ENCODE assay signal across 30 mouse cellular contexts in the genomic region with DNA sequence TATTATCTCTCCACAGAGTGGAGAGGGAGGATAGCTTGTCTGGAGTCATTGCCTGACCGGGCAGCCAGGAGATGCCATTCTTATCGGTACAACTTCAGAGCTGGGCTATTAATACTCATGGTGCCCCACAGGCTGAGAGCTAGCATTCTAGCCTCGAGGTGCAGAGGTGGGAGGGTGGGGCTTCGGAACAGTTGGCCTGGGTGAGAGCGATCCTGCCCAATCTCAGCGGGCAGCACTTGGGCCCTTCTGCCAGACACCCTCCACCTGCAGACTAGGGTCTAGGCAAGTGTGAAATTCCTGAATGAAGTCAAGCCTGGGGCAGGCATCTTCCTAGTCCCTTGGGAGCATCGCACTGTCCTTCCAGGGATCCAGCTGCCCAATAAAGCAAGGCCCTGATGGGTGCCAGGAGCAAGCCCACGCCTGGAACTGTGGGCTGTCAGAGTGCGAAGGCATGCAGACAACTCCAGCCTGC. TPM values are rescaled to one million over a fixed set of nuclear protein-coding genes. Genes with fewer than 3 reads are reported as not detected.
DNase-seq lines count a peak whose midpoint lies in the region; ATAC-seq and TF ChIP-seq lines count a peak whose summit lies in the region.
"Had no signal": no experiment of that assay in that cellular context is flagged by ENCODE, and none has a peak within 500 bp of the region (broad histone marks: within the 10 kb centered on the region; RNA-seq: fewer than 3 reads in every experiment).

No protein-coding gene starts in this region.

- 42% methylated on average over 9 of the region's 9 CpGs for WGBS in lung, embryonic 14.5 days
- 20% methylated on average over 9 of the region's 9 CpGs for WGBS in heart, embryonic 14.5 days

- H3K4me2 ChIP-seq in lung, embryonic 14.5 days = no peak overlapping the region
- H3K4me2 ChIP-seq in heart, embryonic 14.5 days (ENCODE audit: low read length) = peak overlapping the region; percentile 58
- H3K4me2 ChIP-seq: embryonic facial prominence, embryonic 12.5 days; limb, embryonic 12.5 days; liver, embryonic 12.5 days; stomach, embryonic 15.5 days had no signal

- no peak overlapping the region for H3K27ac ChIP-seq in lung, embryonic 14.5 days (ENCODE audit: low read depth)
- peak overlapping the region; percentile 78 to 97 for H3K27ac ChIP-seq in heart, embryonic 14.5 days (replicated peaks in 1 of 2; ENCODE audit: control insufficient read depth in 1 of 2, insufficient read depth in 1 of 2, low read depth in 2 of 2, low read length in 2 of 2)
- H3K27ac ChIP-seq: embryonic facial prominence, embryonic 12.5 days; kidney, postnatal 0 days; layer of hippocampus, adult 2 months; limb, embryonic 12.5 days; liver, embryonic 12.5 days; stomach, embryonic 15.5 days had no signal

- H3K4me3 ChIP-seq in lung, embryonic 14.5 days (ENCODE audit: low read depth, low read length) = no peak overlapping the region
- peak overlapping the region; percentile 2 to 22; a peak in 3 of 4 replicates for H3K4me3 ChIP-seq in heart, embryonic 14.5 days (ENCODE audit: control insufficient read depth in 1 of 2, insufficient read depth in 1 of 2, low read depth in 1 of 2, low read length in 2 of 2)
- H3K4me3 ChIP-seq: embryonic facial prominence, embryonic 12.5 days; layer of hippocampus, adult 2 months; limb, embryonic 12.5 days; liver, embryonic 12.5 days; megakaryocyte, embryonic 14.5 days; stomach, embryonic 15.5 days had no signal

- no peaks in the 10 kb centered on the region; the same call in 1 of the 2 replicates for H3K4me1 ChIP-seq in lung, embryonic 14.5 days (ENCODE audit: insufficient read depth)
- peaks cover 10 to 42% of the 10 kb centered on the region in 2 experiments for H3K4me1 ChIP-seq in heart, embryonic 14.5 days (ENCODE audit: control insufficient read depth in 2 of 2, insufficient read depth in 2 of 2, low read length in 2 of 2)
- H3K4me1 ChIP-seq: embryonic facial prominence, embryonic 12.5 days had no signal

- 0 out of 2 replicates have a peak, but pooled peaks cover 2% of the 10 kb centered on the region for H3K9me3 ChIP-seq in lung, embryonic 14.5 days (ENCODE audit: low read depth, low read length)
- H3K9me3 ChIP-seq in heart, embryonic 14.5 days (ENCODE audit: control insufficient read depth, low read length) = no peaks in the 10 kb centered on the region
- H3K9me3 ChIP-seq: embryonic facial prominence, embryonic 12.5 days; stomach, embryonic 15.5 days had no signal

- H3K9ac ChIP-seq in lung, embryonic 14.5 days = no peak overlapping the region
- H3K9ac ChIP-seq in heart, embryonic 14.5 days (ENCODE audit: low read length) = peak overlapping the region; percentile 64
- H3K9ac ChIP-seq: embryonic facial prominence, embryonic 12.5 days; limb, embryonic 12.5 days; liver, embryonic 12.5 days; stomach, embryonic 15.5 days had no signal

- no peaks in the 10 kb centered on the region for H3K27me3 ChIP-seq in lung, embryonic 14.5 days (ENCODE audit: insufficient read depth, low read length)
- no peaks in the 10 kb centered on the region for H3K27me3 ChIP-seq in heart, embryonic 14.5 days (ENCODE audit: control insufficient read depth, insufficient read depth, low read length)

- no peak for TF ChIP-seq CTCF in lung, embryonic 14.5 days (IDR thresholded peaks at IDR 0.05; ENCODE audit: low read depth)

- H3K36me3 ChIP-seq in lung, embryonic 14.5 days (ENCODE audit: insufficient read depth) = no peaks in the 10 kb centered on the region
- H3K36me3 ChIP-seq in heart, embryonic 14.5 days (ENCODE audit: control insufficient read depth, insufficient read depth, low read length) = no peaks in the 10 kb centered on the region
- H3K36me3 ChIP-seq: embryonic facial prominence, embryonic 12.5 days; limb, embryonic 12.5 days; liver, embryonic 12.5 days; stomach, embryonic 15.5 days had no signal

- no peak for DNase-seq in lung, embryonic 14.5 days
- no peak for DNase-seq in lung, postnatal 36 days
- peak; percentile 59 for DNase-seq in heart, adult 8-10 months (ENCODE audit: low spot score)
- DNase-seq in heart, postnatal 4 days = peak; percentile 65
- no peak for DNase-seq in left cerebral cortex, adult 9 months (ENCODE audit: low spot score in 2 of 2)
- no peak for DNase-seq in cerebellum, postnatal 25 days
- DNase-seq in left cerebral cortex, postnatal 25 days (ENCODE audit: low spot score in 2 of 2) = no peak
- DNase-seq: cerebellum, adult 8-10 months; kidney, adult 11 months; lung, adult 2 months; right cerebral cortex, postnatal 25 days; thymus, adult 18-20 months; thymus, postnatal 4 days had no signal

- peak; percentile 22; the same call in 1 of the 2 replicates for ATAC-seq in lung, embryonic 14.5 days (ENCODE audit: insufficient read depth)
- ATAC-seq in heart, embryonic 14.5 days (ENCODE audit: insufficient number of reproducible peaks, insufficient read depth, low FRiP score, low read depth) = peak; percentile 92
- ATAC-seq: forebrain, embryonic 16.5 days; hindbrain, embryonic 16.5 days; liver, embryonic 12.5 days had no signal

- intact Hi-C loops in left cerebral cortex, postnatal 25 days (cut with DNase I) = loop anchor here (2.0 kb wide), 2 partner anchors 43 to 257 kb away; no protein-coding TSS in a partner anchor

RNA-seq across cellular contexts. Expression of gene Pdik1l, which starts 6.0 kb away (rescaled TPM):
- polyA plus RNA-seq in lung, embryonic 14.5 days (2014; fragmentation: Nextera tagmentation; extraction: Ambion mirVana) = 21.2 and 21.4 TPM in 2 replicates
- 1 to 10 TPM; 6.2 to 7.6 (median 6.7) TPM for total RNA-seq in heart, adult 8-10 months (2022)
- polyA plus RNA-seq in heart, embryonic 14.5 days (2014; fragmentation: Nextera tagmentation; extraction: Ambion mirVana) = 13.5 and 15.3 TPM in 2 replicates
- total RNA-seq in heart, postnatal 4 days (2021) = 10 to 100 TPM; 11.8 to 12.2 TPM
- 10 to 100 TPM; 18.6 to 19.8 TPM for total RNA-seq in left cerebral cortex, postnatal 25 days (2021)

RNA-seq across cellular contexts. Expression of gene Trim63, which starts 21.2 kb away (rescaled TPM):
- 0.28 TPM in 1 of 2 replicates, not detected in the other for polyA plus RNA-seq in lung, embryonic 14.5 days (2014; fragmentation: Nextera tagmentation; extraction: Ambion mirVana)
- 100 to 1,000 TPM; 164 to 261 (median 195) TPM for total RNA-seq in heart, adult 8-10 months (2022)
- polyA plus RNA-seq in heart, embryonic 14.5 days (2014; fragmentation: Nextera tagmentation; extraction: Ambion mirVana) = 39.4 and 43.2 TPM in 2 replicates
- total RNA-seq in heart, postnatal 4 days (2021) = 100 to 1,000 TPM; 199 to 226 TPM
- total RNA-seq in left cerebral cortex, postnatal 25 days (2021) = under 1 TPM; 0.32 to 0.39 TPM
- total RNA-seq: common myeloid progenitor, adult 5-6 weeks; granulocyte monocyte progenitor cell, adult 5-6 weeks; layer of hippocampus, adult 2 months had no signal

RNA-seq across cellular contexts. Expression of gene Grrp1, which starts 39.8 kb away (rescaled TPM):
- polyA plus RNA-seq in lung, embryonic 14.5 days (2014; fragmentation: Nextera tagmentation; extraction: Ambion mirVana) = 10.2 and 11.6 TPM in 2 replicates
- total RNA-seq in heart, adult 8-10 months (2022) = 1 to 10 TPM; 6.1 to 8.0 (median 7.3) TPM
- 4.4 and 6.2 TPM in 2 replicates for polyA plus RNA-seq in heart, embryonic 14.5 days (2014; fragmentation: Nextera tagmentation; extraction: Ambion mirVana)
- total RNA-seq in heart, postnatal 4 days (2021) = 10 to 100 TPM in 1 of 2 experiments, 1 to 10 TPM in 1; 8.9 to 10.3 TPM
- total RNA-seq in left cerebral cortex, postnatal 25 days (2021) = 1 to 10 TPM; 4.0 TPM
- total RNA-seq: common myeloid progenitor, adult 5-6 weeks; granulocyte monocyte progenitor cell, adult 5-6 weeks had no signal
- polyA plus RNA-seq: C2C12 had no signal

RNA-seq across cellular contexts. Expression of gene Gm30191, which starts 47.0 kb away (rescaled TPM):
- not detected in 2 replicates for polyA plus RNA-seq in lung, embryonic 14.5 days (2014; fragmentation: Nextera tagmentation; extraction: Ambion mirVana)
- total RNA-seq in heart, adult 8-10 months (2022) = not detected
- not detected in 2 replicates for polyA plus RNA-seq in heart, embryonic 14.5 days (2014; fragmentation: Nextera tagmentation; extraction: Ambion mirVana)
- total RNA-seq in heart, postnatal 4 days (2021) = not detected
- total RNA-seq in left cerebral cortex, postnatal 25 days (2021) = not detected
- total RNA-seq: adrenal gland, adult 18-20 months; common myeloid progenitor, adult 5-6 weeks; gastrocnemius, adult 8-10 months; granulocyte monocyte progenitor cell, adult 5-6 weeks; layer of hippocampus, adult 2 months; midbrain, postnatal 0 days had no signal
- polyA plus RNA-seq: C2C12; embryonic facial prominence, embryonic 12.5 days; forebrain, embryonic 16.5 days; kidney, postnatal 0 days; limb, embryonic 12.5 days; liver, embryonic 12.5 days; lung, adult 2 months; spleen, adult 2 months; stomach, embryonic 15.5 days had no signal

RNA-seq across cellular contexts. Expression of gene Zfp593, which starts 48.3 kb away (rescaled TPM):
- 16.4 and 17.5 TPM in 2 replicates for polyA plus RNA-seq in lung, embryonic 14.5 days (2014; fragmentation: Nextera tagmentation; extraction: Ambion mirVana)
- total RNA-seq in heart, adult 8-10 months (2022) = 1 to 10 TPM; 3.8 to 4.3 (median 4.0) TPM
- 8.6 and 9.1 TPM in 2 replicates for polyA plus RNA-seq in heart, embryonic 14.5 days (2014; fragmentation: Nextera tagmentation; extraction: Ambion mirVana)
- total RNA-seq in heart, postnatal 4 days (2021) = 1 to 10 TPM; 5.8 TPM
- total RNA-seq in left cerebral cortex, postnatal 25 days (2021) = 10 to 100 TPM; 10.3 to 10.5 TPM

Comparison
In these comparisons a context has a peak if more than half of its experiments do, and no peak if none do; other contexts are left out.
1. DNase-seq: peak in heart, adult 8-10 months (single experiment) and heart, postnatal 4 days (single experiment); none in lung, embryonic 14.5 days (single experiment), lung, postnatal 36 days (single experiment), left cerebral cortex, adult 9 months (0 of 2), cerebellum, postnatal 25 days (0 of 2) and left cerebral cortex, postnatal 25 days (0 of 2).
2. RNA of gene Trim63, which starts 21.2 kb away (total RNA-seq): 199 to 226 TPM in heart, postnatal 4 days and 164 to 261 TPM in heart, adult 8-10 months; 0.32 to 0.39 TPM in left cerebral cortex, postnatal 25 days; every median in the first group is over 100 times any median in the second.